Mouse (Mus musculus) bone marrow macrophage, adult 2 months (primary cell): ENCODE results near the gene Zfp111. TPM values are rescaled to one million over a fixed set of nuclear protein-coding genes. Genes with fewer than 3 reads are reported as not detected.

Experiments used
- H3K27ac ChIP-seq: 2 replicates; pipeline ENCODE4 v1.5.1; 2012; ENCODE audit warnings: low read depth, low read length; ENCODE audit not compliant: insufficient read depth
- H3K4me1 ChIP-seq: 2 replicates; pipeline ENCODE4 v1.6.1; 2012; ENCODE audit warnings: low read length; ENCODE audit not compliant: control insufficient read depth, insufficient read depth
- H3K4me3 ChIP-seq: 2 replicates; pipeline ENCODE4 v1.5.1; 2012; ENCODE audit warnings: mild to moderate bottlenecking, low read length, moderate library complexity; ENCODE audit not compliant: insufficient read depth
- CTCF ChIP-seq: IDR thresholded peaks from 2 replicates; pipeline ENCODE4 v1.5.1; 2012; ENCODE audit warnings: low read depth, mild to moderate bottlenecking, low read length, moderate library complexity
- POLR2A ChIP-seq: IDR thresholded peaks from 2 replicates; pipeline ENCODE4 v1.6.1; 2012; ENCODE audit warnings: mild to moderate bottlenecking, low read depth, low read length, borderline replicate concordance
- polyA plus RNA-seq: library from polyadenylated mRNA; stranded (reverse); fragments of >200 nt; gene quantifications from 2 replicates; pipeline ENCODE4 v1.2.4, GENCODE M21; 2012; ENCODE audit not compliant: missing spikeins, insufficient read depth, insufficient read length

Gene Zfp111
- 7.4 and 8.7 TPM in 2 replicates for polyA plus RNA-seq

DNA sequence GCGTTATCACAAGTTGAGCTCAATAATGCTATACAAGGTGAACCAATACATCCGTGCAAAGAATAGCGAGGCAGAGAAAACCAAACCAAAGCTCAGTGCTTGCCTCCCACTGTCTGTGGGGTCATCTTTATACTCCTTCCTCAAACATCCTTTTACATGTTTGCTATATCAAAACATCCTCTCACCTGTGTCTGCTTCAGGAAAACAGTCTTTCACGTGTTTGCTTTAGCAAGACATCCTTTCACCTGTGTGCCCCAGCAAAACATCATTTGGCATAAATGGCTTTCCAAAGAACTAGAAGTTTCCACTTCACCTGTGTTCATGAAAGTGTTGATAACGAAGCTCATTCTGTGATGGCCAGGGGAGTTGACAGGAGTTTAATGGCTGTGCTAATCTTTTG is at the start of gene Zfp111:
Gene Zfp111 (minus strand): TSS at position 101 of the 400 bp plus-strand sequence.
- TF ChIP-seq CTCF = no peak
- no peak for TF ChIP-seq POLR2A
- H3K4me1 ChIP-seq = peaks cover 6% of the 10 kb centered on the region
- no peak within 1 kb of the TSS for H3K27ac ChIP-seq
- H3K4me3 ChIP-seq = no peak within 1 kb of the TSS

DNA sequence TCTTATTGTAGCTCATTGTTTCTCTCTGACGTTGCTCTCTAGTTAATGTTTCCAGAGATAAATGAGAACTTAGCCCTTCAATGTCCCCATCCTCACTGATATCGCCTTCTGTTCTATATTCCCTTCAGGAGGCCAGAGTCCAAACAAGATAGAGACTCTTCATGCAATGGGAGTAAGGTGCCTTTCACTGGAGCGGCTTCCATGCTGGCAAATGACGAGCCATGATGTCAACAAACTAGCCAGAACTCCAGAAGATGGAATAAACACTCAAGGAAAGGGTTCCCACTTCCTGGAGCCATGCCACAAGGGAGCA is 48.7 kb upstream of the Zfp111 start:
- Histone ChIP-seq H3K27ac (no peak overlapping the region), H3K4me1 (peaks cover 7% of the 10 kb centered on the region), H3K4me3 (no peak overlapping the region)
- TF ChIP-seq POLR2A (no peak), CTCF (no peak)

DNA sequence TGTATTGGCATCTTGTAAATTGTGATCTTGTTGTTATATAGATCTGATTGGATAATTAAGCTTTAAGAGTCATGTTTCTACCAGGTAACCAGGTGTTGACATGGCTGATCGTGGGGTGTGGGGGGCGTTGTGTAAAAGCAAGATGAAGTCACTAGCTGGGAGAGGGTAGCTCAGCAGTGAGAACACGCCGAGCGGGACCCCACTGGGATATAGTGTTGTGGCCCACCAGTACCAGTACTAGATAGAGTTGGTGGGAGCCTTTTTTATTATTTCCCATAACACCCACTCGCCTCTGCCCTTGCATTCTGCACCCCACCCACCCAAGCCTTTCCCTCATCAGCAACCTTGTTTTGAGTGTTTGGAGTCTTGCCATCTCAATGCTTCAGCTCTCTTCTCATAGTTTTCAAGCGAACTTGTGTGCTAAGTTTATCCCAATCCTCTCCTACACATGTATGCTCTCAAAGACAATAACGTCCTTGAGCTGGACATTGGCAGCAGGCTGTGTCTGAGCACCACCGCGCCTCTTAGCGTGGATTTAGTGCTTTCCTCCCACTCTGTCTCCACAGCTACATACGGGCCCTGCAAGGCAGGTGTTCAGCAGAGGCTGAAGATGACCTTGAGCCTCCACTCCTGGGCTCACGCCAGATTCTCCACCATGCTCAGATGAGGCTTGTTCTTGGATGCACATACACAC is 48.2 kb upstream of the Zfp111 start:
- Histone ChIP-seq H3K27ac (no peak overlapping the region), H3K4me1 (peaks cover 7% of the 10 kb centered on the region), H3K4me3 (no peak overlapping the region)
- no peak for TF ChIP-seq CTCF
- no peak for TF ChIP-seq POLR2A

DNA sequence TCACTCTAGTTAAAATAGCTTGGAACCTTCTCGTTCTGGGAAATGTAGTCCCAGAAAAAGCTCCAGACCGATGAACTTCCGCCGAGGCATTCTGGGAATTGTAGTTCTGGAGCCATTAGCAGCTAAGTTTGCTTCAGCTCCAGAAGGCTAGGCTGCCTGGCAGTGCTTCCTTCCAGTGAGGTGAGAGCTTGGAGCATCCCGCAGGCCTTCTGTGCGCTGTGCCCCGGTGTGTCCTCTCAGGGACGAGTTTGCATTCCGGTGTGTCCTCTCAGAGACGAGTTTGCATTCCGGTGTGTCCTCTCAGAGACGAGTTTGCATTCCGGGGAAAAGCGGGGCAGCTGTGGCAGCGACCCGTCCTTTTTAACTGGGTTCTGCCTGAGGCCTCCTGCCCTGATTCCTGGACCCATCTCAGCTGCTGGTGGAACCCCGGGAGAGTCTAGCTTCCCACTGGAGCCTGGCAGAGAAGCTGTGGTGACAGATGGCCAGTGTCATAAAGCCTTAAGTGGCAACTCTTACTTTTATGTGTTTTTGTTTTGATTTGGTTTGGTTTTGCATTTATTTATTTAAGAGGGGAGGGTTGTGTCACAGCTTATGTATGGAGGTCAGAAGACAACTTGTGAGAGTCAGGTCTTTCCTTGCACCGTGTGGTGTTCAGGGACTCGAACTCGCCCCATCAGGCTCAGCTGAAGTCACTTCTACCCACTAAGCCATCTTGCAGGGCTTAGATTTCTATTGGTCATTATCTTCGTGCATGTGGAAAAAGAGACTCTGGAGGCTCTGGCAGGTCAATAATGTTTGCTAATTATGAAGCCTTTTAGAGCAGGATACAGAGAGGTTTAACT is 43.6 kb upstream of the Zfp111 start, which contains the start of gene Zfp108:
Gene Zfp108 (plus strand): TSS at position 162 of the 842 bp plus-strand sequence.
- no peak within 1 kb of the TSS for H3K27ac ChIP-seq
- peaks cover 9% of the 10 kb centered on the region for H3K4me1 ChIP-seq
- H3K4me3 ChIP-seq = peak within 1 kb of the TSS; percentile 64
- TF ChIP-seq POLR2A = no peak
- no peak for TF ChIP-seq CTCF

DNA sequence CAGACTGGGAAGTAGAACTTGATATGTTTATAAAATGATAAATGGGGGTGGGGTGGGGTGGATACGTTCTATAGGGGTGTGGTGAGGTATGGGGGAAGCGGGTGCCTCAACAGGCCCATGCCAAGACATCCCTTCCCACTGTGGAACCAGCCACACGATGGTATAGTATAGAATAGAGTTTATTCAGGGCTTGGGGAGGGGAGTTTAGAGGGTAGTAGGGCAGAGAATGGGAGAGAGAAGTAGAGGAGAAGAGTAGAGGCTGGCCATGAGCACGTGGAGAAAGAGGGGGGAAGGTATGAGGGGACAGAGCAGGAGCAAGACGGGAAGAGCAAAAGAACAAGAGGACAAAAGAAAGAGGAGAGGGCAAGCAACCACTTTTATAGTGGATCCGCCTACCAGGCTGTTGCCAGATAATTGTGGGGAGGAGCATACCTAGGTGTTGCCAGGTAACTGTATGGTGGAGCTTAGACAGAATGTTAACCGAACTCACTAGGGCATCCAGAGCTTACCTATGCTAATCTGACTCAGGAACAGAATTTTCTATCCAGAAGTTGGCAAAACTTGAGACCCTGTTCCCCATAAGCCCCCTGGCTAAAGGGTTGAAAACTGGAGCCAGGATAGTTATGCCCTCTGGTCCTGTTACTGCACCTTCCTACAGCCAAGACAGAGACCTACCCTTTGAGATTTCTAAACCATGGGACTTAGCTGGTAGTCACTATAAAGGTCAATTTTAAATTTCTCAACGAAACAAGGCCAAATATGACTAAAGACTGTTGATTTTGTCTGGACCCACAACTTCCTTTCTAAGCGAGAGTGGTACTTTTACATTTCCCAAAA is 42.8 kb upstream of the Zfp111 start:
- Histone ChIP-seq H3K27ac (no peak overlapping the region), H3K4me3 (no peak overlapping the region), H3K4me1 (peaks cover 9% of the 10 kb centered on the region)
- TF ChIP-seq POLR2A (no peak), CTCF (no peak)

DNA sequence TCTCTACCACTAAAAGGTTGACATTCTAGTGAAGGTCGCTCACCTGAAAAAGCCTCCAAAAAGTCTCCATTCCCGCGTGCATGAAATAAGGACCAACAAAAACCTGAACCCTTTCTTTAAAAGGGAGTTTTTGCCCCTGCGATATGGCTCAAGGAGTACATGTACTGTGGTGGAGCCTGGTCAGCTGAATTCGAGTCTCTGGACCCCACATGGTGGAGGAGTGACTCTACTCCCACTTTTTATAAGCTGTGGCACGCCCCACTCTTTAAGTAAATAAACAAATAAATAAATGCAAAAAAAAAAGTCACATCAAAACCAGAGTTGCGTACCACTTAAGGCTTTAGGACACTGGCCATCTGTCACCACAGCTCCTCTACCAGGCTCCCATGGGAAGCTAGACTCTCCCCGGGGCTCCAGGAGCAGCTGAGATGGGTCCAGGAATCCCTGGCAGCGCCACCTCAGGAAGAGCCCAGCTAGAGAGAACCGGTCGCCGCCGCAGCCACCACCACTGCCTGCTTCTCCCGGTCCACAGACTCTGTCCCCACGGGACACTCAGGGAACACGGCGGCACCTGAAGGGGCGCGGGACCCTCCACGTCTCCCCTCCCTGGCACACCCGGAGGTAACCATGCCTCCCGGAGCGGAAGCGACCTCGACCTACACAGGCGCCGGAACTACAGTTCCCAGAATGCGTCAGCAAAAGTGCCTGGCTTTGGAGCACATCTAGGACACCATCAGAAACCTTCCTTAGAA is 26.0 kb upstream of the Zfp111 start, which contains the start of gene Zfp109:
Gene Zfp109 (minus strand): TSS at position 521 of the 752 bp plus-strand sequence.
- Histone ChIP-seq H3K27ac (no peak within 1 kb of the TSS), H3K4me3 (peak within 1 kb of the TSS; percentile 83), H3K4me1 (peaks cover 3% of the 10 kb centered on the region; the same call in 1 of the 2 replicates)
- TF ChIP-seq CTCF (no peak), POLR2A (no peak)

DNA sequence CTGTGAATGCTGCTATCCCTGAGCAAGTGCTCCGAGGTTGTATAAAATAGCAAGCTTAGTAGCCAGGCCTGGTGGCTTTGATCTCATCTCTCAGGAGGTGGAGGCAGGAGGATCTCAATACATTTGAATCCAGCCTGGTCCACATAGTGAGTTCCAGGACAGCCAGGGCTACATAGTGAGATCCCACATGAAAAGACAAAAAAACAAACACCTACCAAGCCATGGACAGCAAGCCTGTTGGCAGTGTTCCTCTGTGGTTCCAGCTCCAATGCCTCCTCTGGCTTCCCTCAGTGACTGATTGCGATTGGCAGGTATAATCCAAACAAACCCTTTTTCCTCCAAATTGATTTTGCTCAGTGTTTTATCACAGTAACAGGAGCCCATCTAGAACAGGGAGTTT is 947 bp downstream of the Zfp111 start:
- no peak overlapping the region for H3K4me3 ChIP-seq
- no peak overlapping the region for H3K27ac ChIP-seq
- TF ChIP-seq CTCF (no peak), POLR2A (no peak)
- H3K4me1 ChIP-seq = peaks cover 6% of the 10 kb centered on the region

DNA sequence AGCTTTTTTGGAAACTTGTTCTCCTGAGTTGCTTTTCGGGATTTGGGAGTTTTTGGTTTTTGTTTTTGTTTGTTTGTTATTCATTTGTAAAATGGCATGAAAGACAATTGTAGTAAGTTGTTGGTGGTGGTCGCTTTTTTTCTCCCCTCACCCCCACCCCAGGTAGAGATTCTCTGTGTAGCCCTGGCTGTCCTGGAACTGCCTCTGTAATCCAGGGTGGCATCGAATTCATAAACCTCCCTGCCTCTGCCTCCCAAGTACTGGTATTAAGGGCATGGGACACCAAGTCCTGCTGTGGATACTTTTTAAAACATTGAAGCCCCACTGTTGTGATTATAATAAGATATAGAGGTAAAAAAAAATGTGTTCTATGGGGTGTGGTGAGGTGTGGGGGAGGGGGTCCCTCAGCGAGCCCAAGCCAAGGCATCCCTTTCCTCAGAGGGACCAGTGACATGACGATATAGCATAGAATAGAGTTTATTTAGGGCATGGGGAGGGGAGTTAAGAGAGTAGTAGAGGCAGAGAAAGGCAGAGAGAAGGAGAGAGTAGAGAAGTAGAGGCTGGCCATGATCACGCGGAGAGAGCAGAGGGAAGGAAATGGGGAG is 2.9 kb downstream of the Zfp111 start:
- no peak overlapping the region for H3K27ac ChIP-seq
- H3K4me3 ChIP-seq = peak overlapping the region; percentile 96; the same call in 1 of the 2 replicates
- peaks cover 6% of the 10 kb centered on the region for H3K4me1 ChIP-seq
- TF ChIP-seq POLR2A (no peak), CTCF (no peak)
